Mouse (Mus musculus) embryonic facial prominence, embryonic 13.5 days (tissue): ENCODE results near the gene Prkci. TPM values are rescaled to one million over a fixed set of nuclear protein-coding genes. Genes with fewer than 3 reads are reported as not detected.

Experiments
- ATAC-seq: fragments of 200-750 bp; cut with Nextera tagmentation; 2 replicates; pipeline ENCODE4 v1.8.0; 2017; ENCODE audit warnings: low read depth; ENCODE audit not compliant: insufficient number of reproducible peaks, insufficient read depth, low FRiP score, low TSS enrichment
- H3K27ac ChIP-seq: fragments of 300-500 bp; sonication (generic); 2 replicates; pipeline ENCODE4 v1.5.1; 2015; ENCODE audit warnings: moderate library complexity, mild to moderate bottlenecking, inconsistent platforms
- H3K27me3 ChIP-seq: fragments of 300-500 bp; sonication (generic); 2 replicates; pipeline ENCODE4 v1.6.1; 2015; ENCODE audit warnings: mild to moderate bottlenecking, inconsistent platforms
- H3K36me3 ChIP-seq: fragments of 300-500 bp; sonication (generic); 2 replicates; pipeline ENCODE4 v1.6.1; 2015; ENCODE audit warnings: mild to moderate bottlenecking, inconsistent platforms
- H3K4me1 ChIP-seq: fragments of 300-500 bp; sonication (generic); 2 replicates; pipeline ENCODE4 v1.6.1; 2015; ENCODE audit warnings: inconsistent platforms
- H3K4me2 ChIP-seq: fragments of 300-500 bp; sonication (generic); 2 replicates; pipeline ENCODE4 v1.6.1; 2015; ENCODE audit warnings: moderate library complexity, mild to moderate bottlenecking, inconsistent platforms
- H3K4me3 ChIP-seq: fragments of 300-500 bp; sonication (generic); 2 replicates; pipeline ENCODE4 v1.5.1; 2015; ENCODE audit warnings: mild to moderate bottlenecking, inconsistent platforms
- H3K9ac ChIP-seq: fragments of 300-500 bp; sonication (generic); 2 replicates; pipeline ENCODE4 v1.6.1; 2015; ENCODE audit warnings: mild to moderate bottlenecking, inconsistent platforms
- H3K9me3 ChIP-seq: fragments of 300-500 bp; sonication (generic); 2 replicates; pipeline ENCODE4 v1.6.1; 2016; ENCODE audit warnings: inconsistent platforms
- WGBS: fragments of 180-500 bp; shearing (Covaris S2); methylation state at CpG from one replicate; pipeline ENCODE4 v1.1.7; 2015; ENCODE audit warnings: mixed read lengths; 5-methylcytosine and 5-hydroxymethylcytosine counted together
- polyA plus RNA-seq: library from polyadenylated mRNA; unstranded; fragments of >200 nt; fragmentation: Nextera tagmentation; extraction: Ambion mirVana; gene quantifications from 2 replicates; pipeline ENCODE4 v1.2.1, GENCODE M21; 2015

Prkci gene
- polyA plus RNA-seq, 1 experiment from 2014 or later = 39.0 TPM

GRCm38 (mm10) chr3:31051730-31052129 is 56.2 kb downstream of the Prkci start:
- Histone ChIP-seq H3K4me3 (no peak overlapping the region), H3K4me1 (no peaks in the 10 kb centered on the region), H3K36me3 (peaks cover 34% of the 10 kb centered on the region), H3K27me3 (no peaks in the 10 kb centered on the region), H3K27ac (no peak overlapping the region), H3K9ac (no peak overlapping the region), H3K4me2 (no peak overlapping the region), H3K9me3 (no peaks in the 10 kb centered on the region)
- no peak for ATAC-seq
- WGBS = 84% methylated on average over 9 of the region's 9 CpGs

DNA sequence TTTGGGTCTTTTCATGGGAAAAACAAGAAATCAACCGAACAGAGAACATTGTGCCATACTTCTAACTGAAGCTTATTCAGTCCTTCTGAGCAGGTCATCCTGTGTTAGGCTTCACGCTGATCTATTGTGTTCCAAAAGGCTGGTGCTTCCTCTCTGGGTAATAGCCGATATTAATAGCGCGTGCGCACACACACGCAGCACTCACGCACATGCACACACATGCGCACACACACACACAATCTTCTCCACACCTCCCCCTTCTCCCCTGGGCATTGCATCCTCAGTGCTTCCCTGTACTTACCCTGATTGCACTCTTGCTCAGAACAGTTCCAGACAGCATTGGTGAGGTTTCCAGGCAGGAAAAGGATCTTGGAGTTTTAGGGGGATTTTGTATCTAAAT is 57.6 kb downstream of the Prkci start:
- Histone ChIP-seq H3K4me3 (no peak overlapping the region), H3K9ac (no peak overlapping the region), H3K9me3 (no peaks in the 10 kb centered on the region), H3K4me2 (no peak overlapping the region), H3K27ac (no peak overlapping the region), H3K4me1 (no peaks in the 10 kb centered on the region), H3K36me3 (peaks cover 28% of the 10 kb centered on the region), H3K27me3 (no peaks in the 10 kb centered on the region)
- WGBS = 90% methylated on average over 9 of the region's 9 CpGs
- no peak for ATAC-seq

- no peaks in the 10 kb centered on the region for H3K4me1 ChIP-seq
- H3K9ac ChIP-seq = no peak overlapping the region
- no peak overlapping the region for H3K4me3 ChIP-seq
- H3K9me3 ChIP-seq = no peaks in the 10 kb centered on the region
- H3K36me3 ChIP-seq = peaks cover 16% of the 10 kb centered on the region
- H3K4me2 ChIP-seq = no peak overlapping the region
- no peak for ATAC-seq
- no peaks in the 10 kb centered on the region for H3K27me3 ChIP-seq
- 93% methylated on average over 8 of the region's 8 CpGs for WGBS
- no peak overlapping the region for H3K27ac ChIP-seq
Measured at GRCm38 (mm10) chr3:31054888-31055287, 59.3 kb downstream of the Prkci start.

DNA sequence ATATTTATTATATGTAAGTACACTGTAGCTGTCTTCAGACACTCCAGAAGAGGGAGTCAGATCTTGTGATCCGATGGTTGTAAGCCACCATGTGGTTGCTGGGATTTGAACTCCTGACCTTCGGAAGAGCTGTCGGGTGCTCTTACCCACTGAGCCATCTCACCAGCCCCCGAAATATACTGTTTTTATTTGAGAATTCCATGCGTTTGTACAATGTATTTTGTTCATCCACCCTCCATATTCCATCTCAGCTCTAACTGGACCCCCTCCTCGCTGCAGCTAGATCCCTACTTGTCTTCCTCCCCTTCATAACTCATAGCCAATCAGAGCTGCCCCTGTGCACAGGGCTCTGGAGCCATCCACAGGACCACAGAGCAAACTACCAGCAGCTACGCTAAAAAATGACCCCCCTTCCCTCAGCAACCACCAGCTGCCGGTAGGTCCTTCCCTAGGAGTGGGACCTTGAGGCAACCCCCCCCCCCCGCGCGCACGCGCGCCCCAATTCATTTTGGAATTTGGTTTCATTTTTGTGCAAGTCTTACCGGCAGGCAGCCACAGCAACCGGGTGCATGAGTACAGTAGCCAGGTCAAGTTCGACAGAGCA is 60.6 kb downstream of the Prkci start:
- peak; percentile 48; the same call in 1 of the 2 replicates for ATAC-seq
- Histone ChIP-seq H3K9me3 (no peaks in the 10 kb centered on the region), H3K27ac (0 out of 2 replicates have a peak overlapping the region, but pooled peaks have one; percentile 48), H3K4me1 (peaks cover 4% of the 10 kb centered on the region), H3K27me3 (no peaks in the 10 kb centered on the region), H3K4me2 (peak overlapping the region; percentile 55), H3K4me3 (peak overlapping the region; percentile 45), H3K9ac (0 out of 2 replicates have a peak overlapping the region, but pooled peaks have one; percentile 63), H3K36me3 (peaks cover 12% of the 10 kb centered on the region; the same call in 1 of the 2 replicates)
- WGBS = 22% methylated on average over 17 of the region's 17 CpGs

GRCm38 (mm10) chr3:31056651-31057627 is 61.4 kb downstream of the Prkci start:
- peaks cover 6% of the 10 kb centered on the region; the same call in 1 of the 2 replicates for H3K36me3 ChIP-seq
- H3K27ac ChIP-seq = peak overlapping the region; percentile 83
- no peaks in the 10 kb centered on the region for H3K27me3 ChIP-seq
- H3K9ac ChIP-seq = peak overlapping the region; percentile 63
- 2% methylated on average over 30 of the region's 30 CpGs for WGBS
- peak overlapping the region; percentile 55 for H3K4me2 ChIP-seq
- H3K9me3 ChIP-seq = no peaks in the 10 kb centered on the region
- peak overlapping the region; percentile 45 for H3K4me3 ChIP-seq
- peaks cover 6% of the 10 kb centered on the region for H3K4me1 ChIP-seq
- ATAC-seq = peak; percentile 77

DNA sequence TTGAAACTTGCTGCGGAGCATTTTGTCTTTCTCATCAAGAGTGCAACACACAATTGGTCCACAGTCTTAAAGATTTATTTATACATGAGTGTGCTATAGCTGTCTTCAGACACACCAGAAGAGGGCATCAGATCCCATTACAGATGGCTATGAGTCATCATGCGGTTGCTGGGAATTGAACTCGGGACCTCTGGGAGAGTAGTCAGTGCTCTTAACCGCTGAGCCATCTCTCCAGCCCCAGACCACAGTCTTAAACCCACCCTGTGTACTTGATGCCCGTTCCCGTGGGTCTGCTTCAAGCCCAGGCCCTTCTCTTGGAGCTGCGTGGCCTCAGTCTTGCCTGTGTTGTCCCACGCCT is 65.2 kb downstream of the Prkci start:
- Histone ChIP-seq H3K4me3 (no peak overlapping the region), H3K27ac (0 out of 2 replicates have a peak overlapping the region, but pooled peaks have one; percentile 18), H3K36me3 (no peaks in the 10 kb centered on the region), H3K4me2 (peak overlapping the region; percentile 12; the same call in 1 of the 2 replicates), H3K9me3 (no peaks in the 10 kb centered on the region), H3K4me1 (peaks cover 6% of the 10 kb centered on the region), H3K27me3 (no peaks in the 10 kb centered on the region), H3K9ac (no peak overlapping the region)
- ATAC-seq = no peak
- WGBS = 70% methylated on average over 8 of the region's 8 CpGs

DNA sequence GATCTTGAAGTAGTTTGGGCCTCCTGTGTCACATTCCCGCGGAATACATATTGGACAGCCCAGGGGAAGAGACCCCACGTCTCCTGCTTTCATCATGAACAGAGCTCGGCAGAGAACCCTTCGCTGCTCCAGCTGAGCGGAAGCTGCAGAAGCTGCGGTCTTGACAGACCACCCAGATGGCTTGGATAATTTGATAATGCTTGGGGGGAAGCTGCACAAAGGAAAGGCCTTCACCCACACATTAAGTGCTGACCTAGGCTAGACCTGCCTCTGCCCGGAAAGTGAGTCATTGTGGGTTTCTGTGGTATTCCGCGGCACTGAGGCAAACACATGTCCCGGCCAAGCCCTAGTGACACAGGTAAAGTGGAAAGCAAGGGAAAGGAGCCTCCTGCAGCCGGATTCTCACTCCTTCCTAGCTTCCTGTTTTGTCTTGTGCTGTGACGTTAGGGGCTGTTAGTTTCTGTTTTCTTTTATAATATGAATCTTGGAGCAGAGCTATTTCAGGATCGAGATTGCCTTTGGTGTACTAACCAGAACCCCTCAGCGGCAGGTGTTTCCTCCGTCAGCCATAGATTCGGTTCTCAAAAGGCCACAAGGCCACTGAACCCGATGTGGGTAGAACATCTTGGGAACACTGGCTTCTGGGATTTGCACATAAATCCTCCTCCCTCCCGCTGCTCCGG is 65.7 kb downstream of the Prkci start:
- Histone ChIP-seq H3K4me3 (no peak overlapping the region), H3K27me3 (no peaks in the 10 kb centered on the region), H3K36me3 (no peaks in the 10 kb centered on the region), H3K4me1 (peaks cover 6% of the 10 kb centered on the region), H3K27ac (0 out of 2 replicates have a peak overlapping the region, but pooled peaks have one; percentile 18), H3K9me3 (no peaks in the 10 kb centered on the region), H3K4me2 (peak overlapping the region; percentile 12), H3K9ac (no peak overlapping the region)
- no peak for ATAC-seq
- 48% methylated on average over 20 of the region's 20 CpGs for WGBS

DNA sequence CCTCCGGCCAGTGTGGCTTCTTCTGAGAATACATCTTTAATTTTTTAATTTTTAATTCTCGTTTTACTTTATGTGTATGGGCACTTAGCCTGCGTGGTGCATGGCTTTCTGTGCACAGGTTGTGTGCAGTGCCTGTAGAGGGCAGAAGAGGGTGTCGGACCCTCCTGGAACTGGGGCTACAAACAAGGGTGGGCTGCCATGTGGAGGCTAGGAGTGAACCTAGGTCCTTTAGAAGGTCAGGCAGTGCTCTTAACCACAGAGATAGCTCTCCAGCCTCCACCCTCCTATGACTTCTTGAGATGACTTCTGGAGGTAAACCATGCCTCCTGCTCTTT is 66.2 kb downstream of the Prkci start:
- no peak for ATAC-seq
- WGBS = 75% methylated on average over 4 of the region's 4 CpGs
- Histone ChIP-seq H3K4me2 (no peak overlapping the region), H3K4me1 (peaks cover 6% of the 10 kb centered on the region), H3K4me3 (no peak overlapping the region), H3K27ac (0 out of 2 replicates have a peak overlapping the region, but pooled peaks have one; percentile 11), H3K27me3 (no peaks in the 10 kb centered on the region), H3K9ac (no peak overlapping the region), H3K9me3 (no peaks in the 10 kb centered on the region), H3K36me3 (no peaks in the 10 kb centered on the region)

- H3K27ac ChIP-seq = no peak overlapping the region
- H3K4me1 ChIP-seq = peaks cover 6% of the 10 kb centered on the region
- 87% methylated on average over 7 of the region's 7 CpGs for WGBS
- H3K27me3 ChIP-seq = no peaks in the 10 kb centered on the region
- H3K4me2 ChIP-seq = no peak overlapping the region
- H3K9me3 ChIP-seq = no peaks in the 10 kb centered on the region
- no peak for ATAC-seq
- H3K4me3 ChIP-seq = no peak overlapping the region
- H3K9ac ChIP-seq = no peak overlapping the region
- H3K36me3 ChIP-seq = no peaks in the 10 kb centered on the region
Measured at GRCm38 (mm10) chr3:31062325-31062724, 66.8 kb downstream of the Prkci start.

DNA sequence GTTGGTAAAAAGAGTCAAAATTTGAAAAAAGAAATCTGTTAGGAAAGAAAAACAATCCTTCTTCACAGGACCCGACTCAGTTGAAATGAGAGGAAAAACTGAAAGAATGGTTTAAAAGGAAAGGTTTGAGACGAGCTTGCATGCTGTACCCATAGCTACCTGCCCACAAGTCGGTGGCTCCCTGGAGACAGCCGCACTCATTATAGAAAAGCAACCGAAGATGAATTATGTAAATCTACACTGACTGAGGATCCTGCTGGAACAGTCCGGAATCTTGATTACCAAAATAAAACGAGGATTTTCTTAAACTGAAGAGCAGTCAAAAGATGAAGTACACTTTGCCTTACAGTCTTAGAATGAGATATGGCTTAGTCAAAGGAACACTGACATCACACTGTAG is 72.9 kb downstream of the Prkci start:
- no peak overlapping the region for H3K9ac ChIP-seq
- H3K4me1 ChIP-seq = no peaks in the 10 kb centered on the region
- no peak overlapping the region for H3K4me3 ChIP-seq
- no peak for ATAC-seq
- WGBS = 78% methylated on average over 7 of the region's 7 CpGs
- H3K9me3 ChIP-seq = no peaks in the 10 kb centered on the region
- no peaks in the 10 kb centered on the region for H3K36me3 ChIP-seq
- H3K27ac ChIP-seq = no peak overlapping the region
- H3K4me2 ChIP-seq = no peak overlapping the region
- no peaks in the 10 kb centered on the region for H3K27me3 ChIP-seq

DNA sequence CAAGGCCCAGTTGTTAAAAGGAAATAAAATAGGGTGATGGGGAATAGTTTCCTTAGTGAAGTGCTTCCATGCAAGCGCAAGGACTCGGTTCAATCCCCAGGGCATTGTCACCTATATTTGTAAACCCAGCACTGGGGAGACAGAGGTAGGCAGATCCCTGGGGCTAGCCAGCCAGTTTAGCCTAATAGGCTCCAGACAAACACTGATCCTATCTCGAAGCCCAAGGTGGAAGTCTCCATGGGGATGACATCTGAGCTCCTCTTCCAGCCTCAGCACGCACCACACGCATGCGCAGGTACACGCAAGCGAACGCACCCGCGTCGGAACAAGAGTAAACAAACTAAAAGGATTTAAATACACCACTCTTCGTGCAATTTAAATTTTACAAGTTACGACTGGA is 76.3 kb downstream of the Prkci start:
- Histone ChIP-seq H3K9me3 (no peaks in the 10 kb centered on the region), H3K27ac (no peak overlapping the region), H3K4me1 (no peaks in the 10 kb centered on the region), H3K4me3 (no peak overlapping the region), H3K9ac (no peak overlapping the region), H3K27me3 (no peaks in the 10 kb centered on the region), H3K4me2 (0 out of 2 replicates have a peak overlapping the region, but pooled peaks have one; percentile 4), H3K36me3 (no peaks in the 10 kb centered on the region)
- no peak for ATAC-seq
- 69% methylated on average over 14 of the region's 14 CpGs for WGBS
